Mouse (Mus musculus) liver, adult 2 months (tissue): ENCODE measurements around the gene Mical2.

Experiments used
- CTCF ChIP-seq: fragments of 200-500 bp; IDR thresholded peaks from 2 replicates; pipeline ENCODE4 v1.5.1; 2011; ENCODE audit warnings: low read depth, low read length, control low read depth
- POLR2A ChIP-seq: fragments of 200-500 bp; IDR thresholded peaks from 2 replicates; pipeline ENCODE4 v1.6.1; 2011; ENCODE audit warnings: low read length, control low read depth; ENCODE audit not compliant: insufficient read depth; ENCODE audit errors: extremely low read depth

- no peak for TF ChIP-seq CTCF
- TF ChIP-seq POLR2A, result no peak
Observed at GRCm38 (mm10) chr7:112324577-112324976, 98.9 kb downstream of the Mical2 start.
